Mouse (Mus musculus) intestine, postnatal 0 days (tissue): ENCODE data around the gene Olfr1352. TPM values are rescaled to one million over a fixed set of nuclear protein-coding genes. Genes with fewer than 3 reads are reported as not detected.
"Not testable (repeated sequence)": the region's sequence is repeated elsewhere in the genome, so short reads cannot be mapped to it uniquely, and the experiment has no call there.

Experiments
- ATAC-seq: fragments of 200-750 bp; cut with Nextera tagmentation; 2 replicates; pipeline ENCODE4 v1.8.0; 2017; ENCODE audit warnings: mild to moderate bottlenecking, moderate TSS enrichment, moderate library complexity
- H3K27ac ChIP-seq: fragments of 300-500 bp; sonication (generic); 2 replicates; pipeline ENCODE4 v1.5.1; 2014; ENCODE audit warnings: mild to moderate bottlenecking, low read depth, low read length, moderate library complexity
- H3K27me3 ChIP-seq: fragments of 300-500 bp; sonication (generic); replicated peaks from 2 replicates; pipeline ENCODE4 v1.6.1; 2014; ENCODE audit warnings: low read length, mixed read lengths; ENCODE audit not compliant: control insufficient read depth, insufficient read depth
- H3K36me3 ChIP-seq: fragments of 300-500 bp; sonication (generic); 2 replicates; pipeline ENCODE4 v1.6.1; 2014; ENCODE audit warnings: mild to moderate bottlenecking, moderate library complexity; ENCODE audit not compliant: control insufficient read depth, insufficient read depth
- H3K4me1 ChIP-seq: fragments of 300-500 bp; sonication (generic); replicated peaks from 2 replicates; pipeline ENCODE4 v1.6.1; 2014; ENCODE audit warnings: antibody characterized with exemption, low read length, mixed read lengths; ENCODE audit not compliant: control insufficient read depth, insufficient read depth
- H3K4me2 ChIP-seq: fragments of 300-500 bp; sonication (generic); replicated peaks from 2 replicates; pipeline ENCODE4 v1.6.1; 2014; ENCODE audit warnings: low read depth, mild to moderate bottlenecking, moderate library complexity
- H3K4me3 ChIP-seq: fragments of 300-500 bp; sonication (generic); 2 replicates; pipeline ENCODE4 v1.5.1; 2014; ENCODE audit warnings: low read depth, low read length
- H3K9ac ChIP-seq: fragments of 300-500 bp; sonication (generic); 2 replicates; pipeline ENCODE4 v1.6.1; 2014; ENCODE audit warnings: mild to moderate bottlenecking, low read depth, low read length
- H3K9me3 ChIP-seq: fragments of 300-500 bp; sonication (generic); 2 replicates; pipeline ENCODE4 v1.6.1; 2016; ENCODE audit warnings: mixed run types; ENCODE audit not compliant: control insufficient read depth
- CTCF ChIP-seq: sonication (generic); IDR thresholded peaks from 2 replicates; pipeline ENCODE4 v1.5.1; 2016; ENCODE audit warnings: low read depth, mild to moderate bottlenecking, control low read depth, antibody characterized with exemption, moderate library complexity
- WGBS: fragments of 180-500 bp; shearing (Covaris S2); extraction: QIAGEN DNeasy Blood & Tissue Kit; methylation state at CpG from one replicate; pipeline ENCODE4 v1.1.7; 2014; 5-methylcytosine and 5-hydroxymethylcytosine counted together
- polyA plus RNA-seq: library from polyadenylated mRNA; unstranded; fragments of >200 nt; fragmentation: Nextera tagmentation; extraction: Ambion mirVana; gene quantifications from 2 replicates; pipeline ENCODE4 v1.2.1, GENCODE M21; 2015

The Olfr1352 gene
- not detected in 2 replicates for polyA plus RNA-seq

GRCm38 (mm10) chr10:78980750-78981149 lies at the start of gene Olfr1352:
Olfr1352 (plus strand) TSS chr10:78981050.
- Histone ChIP-seq H3K27ac (no peak within 1 kb of the TSS), H3K4me2 (no peak within 1 kb of the TSS), H3K4me1 (no peaks in the 10 kb centered on the region), H3K9ac (no peak within 1 kb of the TSS), H3K9me3 (no peaks in the 10 kb centered on the region), H3K36me3 (no peaks in the 10 kb centered on the region), H3K4me3 (no peak within 1 kb of the TSS), H3K27me3 (no peaks in the 10 kb centered on the region)
- ATAC-seq: no peak
- TF ChIP-seq CTCF: no peak

- 81% methylated on average over 1 of the region's 1 CpGs for WGBS
- not testable (repeated sequence) for H3K27me3 ChIP-seq, H3K27ac ChIP-seq, H3K9ac ChIP-seq, ATAC-seq, H3K36me3 ChIP-seq, H3K4me2 ChIP-seq, H3K4me1 ChIP-seq, H3K4me3 ChIP-seq, H3K9me3 ChIP-seq
Measured at GRCm38 (mm10) chr10:78950336-78950735, 30.5 kb upstream of the Olfr1352 start, which contains the start of gene Olfr8. Olfr8 (plus strand) TSS chr10:78950636.

- not testable (repeated sequence) for H3K9ac ChIP-seq, H3K4me2 ChIP-seq, H3K4me3 ChIP-seq, ATAC-seq, H3K27ac ChIP-seq, H3K36me3 ChIP-seq, H3K4me1 ChIP-seq, H3K27me3 ChIP-seq, H3K9me3 ChIP-seq
Measured at GRCm38 (mm10) chr10:78963009-78963408, 17.8 kb upstream of the Olfr1352 start, which contains the start of gene Olfr1353. Olfr1353 (plus strand) TSS chr10:78963309.

- no peaks in the 10 kb centered on the region for H3K4me1 ChIP-seq
- H3K27ac ChIP-seq: no peak within 1 kb of the TSS
- no peak within 1 kb of the TSS for H3K9ac ChIP-seq
- H3K9me3 ChIP-seq: no peaks in the 10 kb centered on the region
- no peak within 1 kb of the TSS for H3K4me2 ChIP-seq
- no peak for TF ChIP-seq CTCF
- ATAC-seq: no peak
- no peaks in the 10 kb centered on the region for H3K36me3 ChIP-seq
- WGBS: 79% methylated on average over 1 of the region's 1 CpGs
- H3K27me3 ChIP-seq: no peaks in the 10 kb centered on the region
- no peak within 1 kb of the TSS for H3K4me3 ChIP-seq
Measured at GRCm38 (mm10) chr10:79012172-79012571, 31.3 kb downstream of the Olfr1352 start, which contains the start of gene Olfr1351. Olfr1351 (plus strand) TSS chr10:79012472.

- Histone ChIP-seq H3K36me3 (no peaks in the 10 kb centered on the region), H3K4me1 (no peaks in the 10 kb centered on the region), H3K4me2 (no peak within 1 kb of the TSS), H3K9me3 (no peaks in the 10 kb centered on the region), H3K27ac (no peak within 1 kb of the TSS), H3K27me3 (no peaks in the 10 kb centered on the region), H3K9ac (no peak within 1 kb of the TSS), H3K4me3 (no peak within 1 kb of the TSS)
- no peak for TF ChIP-seq CTCF
- ATAC-seq: no peak
Measured at GRCm38 (mm10) chr10:79028441-79028840, 47.6 kb downstream of the Olfr1352 start, which contains the start of gene Olfr57. Olfr57 (plus strand) TSS chr10:79028741.

Other genes with a start within 250 kb of the Olfr1352 start
- gene Ccdc105, start 228.0 kb upstream of the Olfr1352 start, polyA plus RNA-seq: not detected in 2 replicates
- 0.38 and 0.51 TPM in 2 replicates for gene Slc1a6, start 200.6 kb upstream of the Olfr1352 start, polyA plus RNA-seq
- gene Olfr1356, start 128.9 kb upstream of the Olfr1352 start, polyA plus RNA-seq: not detected in 2 replicates
- not detected in 2 replicates for gene Olfr1355, start 105.5 kb upstream of the Olfr1352 start, polyA plus RNA-seq
- gene Olfr1354, start 67.9 kb upstream of the Olfr1352 start, polyA plus RNA-seq: not detected in 2 replicates
- gene Olfr8, start 30.4 kb upstream of the Olfr1352 start, polyA plus RNA-seq: not detected in 2 replicates
- gene Olfr1353, start 17.7 kb upstream of the Olfr1352 start, polyA plus RNA-seq: not detected in 2 replicates
- gene Olfr1351, start 31.4 kb downstream of the Olfr1352 start, polyA plus RNA-seq: not detected in 2 replicates
- 0.14 TPM in 1 of 2 replicates, not detected in the other for gene Olfr57, start 47.7 kb downstream of the Olfr1352 start, polyA plus RNA-seq
- 6.2 and 6.4 TPM in 2 replicates for gene 2610008E11Rik, start 116.5 kb downstream of the Olfr1352 start, polyA plus RNA-seq
- not detected in 2 replicates for gene Vmn2r80, start 167.7 kb downstream of the Olfr1352 start, polyA plus RNA-seq